Mouse (Mus musculus) CH12.LX (cell line): ENCODE data around the gene Ezr.

ENCODE experiments used
- CTCF ChIP-seq, 2 experiments: IDR thresholded peaks in 1 of 2; conservative IDR thresholded peaks in 1 of 2; 2 replicates each; pipeline ENCODE4 v1.5.1; 2011 to 2012; ENCODE audit warnings: low read depth in 2 of 2, low read length in 2 of 2, improper control_type of control experiment in 1 of 2, inconsistent platforms in 1 of 2, mild to moderate bottlenecking in 1 of 2, moderate library complexity in 1 of 2
- SIN3A ChIP-seq: IDR thresholded peaks from 2 replicates; pipeline ENCODE4 v1.6.1; 2012; ENCODE audit warnings: low read length, improper control_type of control experiment, inconsistent platforms

- no peak for TF ChIP-seq CTCF (conservative IDR thresholded peaks at IDR 0.05 in 1 of 2, IDR thresholded peaks at IDR 0.05 in 1 of 2; ENCODE audit: low read depth in 2 of 2, low read length in 2 of 2)
- TF ChIP-seq SIN3A = no peak
These were observed 17.9 kb downstream of the Ezr start for GRCm38 (mm10) chr17:6764730-6765129.
